Mouse (Mus musculus) urinary bladder, postnatal 36 days (tissue): Measurements from ENCODE around the gene Asb7.

Experiments used
- DNase-seq, 2 experiments: peaks; one replicate each; pipeline ENCODE4 v3.0.0; 2022; ENCODE audit warnings: low spot score in 2 of 2, mixed read lengths in 1 of 2

The Asb7 gene

DNA sequence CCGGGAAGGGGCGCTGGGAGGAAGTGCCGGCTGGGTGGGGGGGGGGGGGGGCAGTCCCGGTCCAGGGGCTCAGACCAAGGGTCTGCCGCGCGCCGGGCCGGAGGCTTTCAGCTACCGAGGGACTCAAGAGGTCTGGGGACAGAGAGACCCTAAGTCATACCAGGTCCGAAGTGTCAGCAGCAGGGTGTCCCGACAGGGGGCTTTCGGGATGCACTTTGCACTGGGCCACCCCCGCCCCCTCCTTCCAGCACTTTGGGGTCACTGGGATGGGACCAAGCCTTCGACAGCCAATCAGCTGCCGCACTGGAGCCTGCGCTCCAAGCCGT, at the start of gene Asb7:
Gene Asb7 (minus strand): TSS at position 303 of the 326 bp plus-strand sequence.
- no peak for DNase-seq

DNA sequence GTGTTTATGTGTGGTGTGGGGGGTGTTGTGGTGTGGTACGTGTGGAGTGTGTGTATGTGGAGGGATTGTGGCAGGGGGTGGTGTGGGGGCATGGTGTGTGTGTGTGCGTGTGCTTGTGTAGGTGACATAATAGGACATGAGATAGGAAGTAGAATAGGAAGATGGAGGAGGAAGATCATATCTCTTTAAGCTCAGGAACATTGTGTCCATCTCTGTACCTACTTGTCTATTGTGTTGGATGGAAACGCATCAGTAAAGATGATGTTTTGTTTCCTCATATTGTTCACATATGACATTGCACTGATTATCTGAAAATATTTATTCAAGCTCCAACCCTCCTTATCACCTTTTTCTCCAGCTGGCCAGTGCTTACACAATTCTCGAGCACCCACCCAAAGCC, 48.0 kb upstream of the Asb7 start:
- no peak for DNase-seq

DNA sequence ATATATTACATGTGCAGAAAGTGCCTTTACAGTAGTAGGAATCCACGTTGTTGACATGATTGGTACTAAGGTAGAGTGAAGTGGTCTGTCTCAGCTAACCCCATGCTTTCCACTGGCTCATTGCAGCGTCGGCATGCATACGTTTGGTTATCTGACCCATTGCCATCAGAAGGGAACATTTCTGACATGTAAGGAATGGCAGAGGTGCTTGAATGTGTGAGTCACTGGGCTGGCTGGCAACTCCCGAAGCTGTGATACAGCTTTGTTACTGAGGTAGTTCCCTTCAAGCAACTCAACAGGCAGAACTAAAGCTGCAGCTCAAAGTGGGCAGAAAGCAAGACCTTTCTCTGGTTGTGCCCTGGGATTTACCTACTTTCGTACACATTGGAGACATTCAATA, 45.6 kb upstream of the Asb7 start:
- no peak for DNase-seq

GRCm38 (mm10) chr7:66734466-66734865, 45.1 kb upstream of the Asb7 start:
- DNase-seq: no peak

- DNase-seq: no peak
These were observed 44.5 kb upstream of the Asb7 start for GRCm38 (mm10) chr7:66733882-66734281.

- DNase-seq: no peak
These were observed 44.0 kb upstream of the Asb7 start for GRCm38 (mm10) chr7:66733431-66733830.

DNA sequence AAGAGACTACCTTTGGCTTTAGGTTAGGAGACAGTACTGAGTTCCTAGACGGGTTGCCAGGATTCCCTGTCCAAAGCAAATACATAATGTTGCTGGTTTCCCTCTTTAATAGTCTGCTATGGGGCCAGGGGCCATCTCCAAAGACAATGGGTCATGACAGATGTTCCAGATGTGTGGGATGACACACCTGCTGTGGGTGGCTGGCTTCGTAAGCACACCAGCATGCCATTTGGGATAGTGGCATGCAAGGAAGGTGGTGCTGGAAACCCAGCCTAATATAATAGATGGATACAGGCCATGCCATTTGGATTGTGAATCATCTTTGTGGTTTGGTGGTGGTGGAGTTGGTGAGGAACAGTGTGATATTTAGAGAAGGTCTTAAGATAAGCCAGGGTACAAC, 39.8 kb upstream of the Asb7 start:
- no peak for DNase-seq

GRCm38 (mm10) chr7:66728072-66728471, 38.7 kb upstream of the Asb7 start:
- no peak for DNase-seq

- no peak for DNase-seq
These were observed 35.6 kb upstream of the Asb7 start for GRCm38 (mm10) chr7:66724954-66725353.

DNA sequence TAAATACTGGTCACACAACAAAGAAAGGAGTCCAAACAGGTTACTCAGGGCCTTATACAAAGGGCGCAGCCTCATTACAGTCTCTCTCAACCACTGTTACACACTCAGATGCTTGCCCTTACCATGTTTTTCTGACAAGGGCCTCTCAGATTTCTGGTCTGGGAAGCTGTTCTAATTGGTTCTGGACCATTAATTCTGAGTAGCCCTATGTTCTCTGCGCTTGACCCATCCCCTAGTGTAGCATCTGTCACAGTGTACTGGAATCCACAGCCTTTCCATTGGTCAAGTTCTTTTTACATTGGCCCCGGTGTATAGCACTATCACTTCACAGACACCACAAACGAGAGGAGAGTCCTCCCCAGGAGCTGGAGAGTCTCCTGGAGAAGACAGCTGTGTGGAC, 35.1 kb upstream of the Asb7 start:
- no peak for DNase-seq

GRCm38 (mm10) chr7:66711166-66711565, 21.8 kb upstream of the Asb7 start:
- no peak for DNase-seq

DNA sequence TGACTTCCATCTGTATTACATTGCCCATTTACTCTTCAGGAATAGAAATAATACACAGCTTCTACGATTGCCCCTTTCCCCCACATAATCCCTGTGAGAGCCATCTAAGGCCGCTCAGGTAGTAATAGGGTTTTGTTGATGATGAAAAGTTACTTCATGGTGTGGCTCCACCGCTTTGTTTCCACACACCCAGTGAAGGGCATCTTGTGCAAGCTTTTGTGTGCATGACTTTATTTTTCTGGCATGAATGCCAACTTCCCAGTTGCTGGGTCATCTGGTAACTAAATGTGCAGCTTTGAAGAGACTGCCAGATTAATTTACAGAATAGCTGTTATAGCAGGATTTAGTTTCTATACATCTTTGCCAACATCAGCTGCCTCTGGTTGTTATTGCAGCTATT, 15.2 kb upstream of the Asb7 start:
- DNase-seq: no peak

- DNase-seq: no peak
These were observed 13.3 kb upstream of the Asb7 start for GRCm38 (mm10) chr7:66702721-66703120.

DNA sequence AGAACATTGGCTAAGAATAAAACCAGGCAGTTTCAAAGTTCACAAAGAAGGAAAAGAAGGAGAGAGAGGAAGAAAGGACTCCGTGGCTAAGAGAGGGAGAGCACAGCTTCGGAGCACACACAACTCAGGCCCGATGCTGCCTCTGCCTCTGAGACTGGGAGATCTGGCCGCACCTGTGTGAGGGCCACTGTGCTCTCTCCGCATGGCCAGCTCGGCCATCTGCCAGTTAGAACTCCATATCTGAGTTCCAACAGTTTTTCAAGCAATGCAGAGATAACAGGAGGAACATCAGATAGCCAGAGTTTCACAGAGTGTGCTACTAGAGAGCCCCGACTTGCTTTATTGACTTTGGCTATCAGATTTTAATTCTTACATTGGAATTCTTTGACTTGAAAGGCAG, 5.1 kb upstream of the Asb7 start:
- DNase-seq: no peak

GRCm38 (mm10) chr7:66689620-66690360, 394 bp upstream of the Asb7 start, which contains the start of gene Lins1:
Lins1 (plus strand) TSS chr7:66689889.
- DNase-seq: peak; percentile 98 to 99

- DNase-seq: no peak
These were observed 675 bp downstream of the Asb7 start for GRCm38 (mm10) chr7:66688721-66689120.

DNA sequence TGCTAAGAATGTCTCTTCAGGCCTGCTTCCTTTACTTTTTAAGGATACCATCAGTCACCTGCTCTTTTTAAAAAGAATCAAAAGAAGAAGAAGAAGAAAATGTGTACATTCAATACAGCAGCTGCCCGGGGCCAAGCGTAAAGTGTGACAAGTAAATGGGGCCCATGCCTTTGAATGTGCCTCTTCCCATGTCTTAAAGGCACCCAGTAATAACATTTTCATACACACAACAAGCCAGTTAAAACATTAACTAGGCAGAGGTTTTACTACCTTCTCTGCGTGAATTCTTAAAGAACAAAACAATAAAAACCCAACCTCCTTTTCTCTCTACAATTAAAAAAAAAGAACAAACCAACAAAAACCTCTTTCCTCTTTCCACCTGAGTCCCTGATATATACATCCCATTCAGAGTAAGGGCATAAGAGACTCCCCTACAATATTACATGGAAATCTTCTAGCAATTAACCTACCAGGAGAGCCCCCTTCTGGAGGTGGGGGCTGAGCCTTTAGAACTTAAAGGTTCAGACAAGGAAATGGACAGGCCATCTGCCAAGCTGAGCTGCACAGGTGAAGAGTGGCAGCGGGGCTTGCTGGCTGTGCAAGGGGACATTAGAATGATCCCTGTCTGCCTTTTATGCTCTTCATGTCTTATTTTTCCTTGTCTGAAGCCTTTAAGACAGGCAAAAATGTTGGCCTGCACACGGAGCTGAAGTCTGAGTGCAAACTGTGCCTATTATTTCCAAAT, 7.1 kb downstream of the Asb7 start:
- DNase-seq: no peak

DNA sequence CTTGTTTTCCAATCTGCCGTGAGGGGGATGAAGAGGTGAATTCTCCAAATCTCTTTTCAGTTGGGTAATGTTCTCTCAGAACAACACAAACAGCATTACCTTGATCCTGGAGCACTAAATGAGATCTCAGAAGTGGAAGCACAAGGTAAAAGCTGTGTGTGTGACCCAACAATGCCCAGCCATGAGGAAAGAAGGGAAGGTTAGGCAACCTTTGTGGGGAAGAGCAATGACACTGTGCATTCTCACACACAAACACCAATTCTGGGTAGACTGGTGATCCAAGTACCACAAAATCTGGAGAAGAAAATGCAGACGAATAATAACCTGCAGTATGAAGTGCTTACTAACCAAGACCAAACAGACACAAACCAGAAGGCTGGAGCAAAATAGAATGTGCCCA, 13.6 kb downstream of the Asb7 start:
- no peak for DNase-seq

DNA sequence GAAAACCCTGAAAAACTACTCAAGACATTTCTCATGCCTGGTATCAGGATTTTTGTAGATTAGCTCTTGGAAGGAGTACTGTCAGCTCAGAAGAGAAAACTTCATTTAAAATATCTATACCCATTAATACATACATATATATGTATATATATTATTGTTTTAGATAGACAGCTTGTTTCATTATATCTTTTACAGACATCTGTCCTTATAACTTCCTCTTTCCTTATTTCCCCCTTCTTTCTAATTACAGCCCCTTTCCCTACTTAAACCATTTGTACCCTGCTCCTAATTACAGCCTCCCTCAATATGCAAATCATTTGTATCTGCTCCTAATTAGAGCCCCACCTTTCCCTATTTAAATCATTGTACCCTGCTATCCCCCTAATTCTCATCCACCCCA, 22.3 kb downstream of the Asb7 start:
- no peak for DNase-seq

- no peak for DNase-seq
These were observed 25.8 kb downstream of the Asb7 start for GRCm38 (mm10) chr7:66663548-66663947.

- peak; percentile 70 to 78 for DNase-seq
These were observed 27.8 kb downstream of the Asb7 start for GRCm38 (mm10) chr7:66661572-66661971.

- no peak for DNase-seq
These were observed 28.4 kb downstream of the Asb7 start for GRCm38 (mm10) chr7:66660972-66661371.

GRCm38 (mm10) chr7:66660291-66660690, 29.1 kb downstream of the Asb7 start:
- DNase-seq: no peak
